Mouse (Mus musculus): Measurements from ENCODE around the gene Erich3.

- no peak for TF ChIP-seq CTCF (IDR thresholded peaks at IDR 0.05; ENCODE audit: low read depth)
- TF ChIP-seq EP300 (IDR thresholded peaks at IDR 0.05; ENCODE audit: low read depth) = no peak
Measured at GRCm38 (mm10) chr3:154691897-154692571, 28.4 kb downstream of the Erich3 start.

Measured in liver, postnatal 0 days (tissue).